Mouse (Mus musculus) forebrain, postnatal 0 days (tissue): ENCODE results near the gene Klhl12. TPM values are rescaled to one million over a fixed set of nuclear protein-coding genes. Genes with fewer than 3 reads are reported as not detected.

Source experiments
- ATAC-seq: fragments of 200-750 bp; cut with Nextera tagmentation; 2 replicates; pipeline ENCODE4 v1.8.0; 2017; ENCODE audit warnings: mild to moderate bottlenecking, moderate library complexity
- DNase-seq: peaks from one replicate; pipeline ENCODE4 v3.0.0-alpha.2; 2015
- H3K27ac ChIP-seq: fragments of 300-500 bp; sonication (generic); 2 replicates; pipeline ENCODE4 v1.5.1; 2014; ENCODE audit warnings: low read depth, mild to moderate bottlenecking, antibody characterized with exemption, low read length, moderate library complexity, mixed read lengths
- H3K27me3 ChIP-seq: fragments of 300-500 bp; sonication (generic); 2 replicates; pipeline ENCODE4 v1.6.1; 2014; ENCODE audit warnings: mild to moderate bottlenecking, low read length, mixed read lengths; ENCODE audit not compliant: insufficient read depth
- H3K36me3 ChIP-seq: fragments of 300-500 bp; sonication (generic); 2 replicates; pipeline ENCODE4 v1.6.1; 2014; ENCODE audit warnings: mild to moderate bottlenecking, moderate library complexity; ENCODE audit not compliant: insufficient read depth
- H3K4me1 ChIP-seq: fragments of 300-500 bp; sonication (generic); 2 replicates; pipeline ENCODE4 v1.6.1; 2014; ENCODE audit warnings: antibody characterized with exemption; ENCODE audit not compliant: insufficient read depth
- H3K4me2 ChIP-seq: fragments of 300-500 bp; sonication (generic); 2 replicates; pipeline ENCODE4 v1.6.1; 2014; ENCODE audit warnings: low read depth, mild to moderate bottlenecking, moderate library complexity
- H3K4me3 ChIP-seq: fragments of 300-500 bp; sonication (generic); 2 replicates; pipeline ENCODE4 v1.5.1; 2014; ENCODE audit warnings: low read depth, low read length, mixed read lengths
- H3K9ac ChIP-seq: fragments of 300-500 bp; sonication (generic); 2 replicates; pipeline ENCODE4 v1.6.1; 2014; ENCODE audit warnings: mild to moderate bottlenecking
- H3K9me3 ChIP-seq: fragments of 300-500 bp; sonication (generic); 2 replicates; pipeline ENCODE4 v1.6.1; 2016; ENCODE audit warnings: low read length
- CTCF ChIP-seq: sonication (generic); IDR thresholded peaks from 2 replicates; pipeline ENCODE4 v1.5.1; 2016; ENCODE audit warnings: antibody characterized with exemption, control low read depth, low read depth
- WGBS: fragments of 180-500 bp; shearing (Covaris S2); extraction: QIAGEN DNeasy Blood & Tissue Kit; methylation state at CpG from one replicate; pipeline ENCODE4 v1.1.7; 2014; 5-methylcytosine and 5-hydroxymethylcytosine counted together
- polyA plus RNA-seq: library from polyadenylated mRNA; unstranded; fragments of >200 nt; fragmentation: Nextera tagmentation; extraction: Ambion mirVana; gene quantifications from 2 replicates; pipeline ENCODE4 v1.2.1, GENCODE M21; 2015
- total RNA-seq: library from RNA; depleted of rRNA; stranded (reverse); fragments of >200 nt; gene quantifications from 2 replicates; pipeline ENCODE4 v1.2.3, GENCODE M21; 2014; rRNA removed

Klhl12 gene
- total and polyA plus RNA-seq, 2 experiments from 2014 or later: 33.6 to 40.0 TPM

DNA sequence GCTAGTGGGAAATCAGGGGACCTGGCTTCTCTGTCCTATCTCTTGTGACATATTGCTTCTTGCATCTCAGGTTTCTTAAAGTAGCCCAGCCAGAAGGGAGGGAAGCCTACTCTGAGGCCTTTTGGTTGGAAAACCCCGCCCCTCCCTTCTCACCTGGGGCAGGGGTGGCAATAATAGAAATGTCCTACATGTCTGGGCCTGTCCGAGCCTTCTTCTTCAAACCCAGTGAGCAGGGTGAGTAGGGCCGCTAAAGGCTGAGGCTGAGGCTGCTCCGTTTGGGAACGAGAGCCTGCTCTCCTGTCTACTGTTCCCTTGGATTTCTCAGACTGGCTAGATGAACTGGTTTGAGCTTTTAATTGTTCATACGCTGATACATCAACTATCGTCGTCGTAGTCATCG, 85.3 kb downstream of the Klhl12 start:
- no peak for TF ChIP-seq CTCF
- no peak overlapping the region for H3K4me2 ChIP-seq
- no peaks in the 10 kb centered on the region for H3K27me3 ChIP-seq
- H3K9ac ChIP-seq: no peak overlapping the region
- no peak for ATAC-seq
- DNase-seq: no peak
- no peak overlapping the region for H3K27ac ChIP-seq
- H3K4me1 ChIP-seq: no peaks in the 10 kb centered on the region
- H3K36me3 ChIP-seq: no peaks in the 10 kb centered on the region
- WGBS: 91% methylated on average over 10 of the region's 10 CpGs
- H3K4me3 ChIP-seq: no peak overlapping the region
- H3K9me3 ChIP-seq: no peaks in the 10 kb centered on the region

Other genes starting within 250 kb of the Klhl12 start
- gene Adora1, start 220.1 kb upstream of the Klhl12 start, total RNA-seq: 38.4 and 41.5 TPM in 2 replicates
- gene Adora1, start 220.1 kb upstream of the Klhl12 start, polyA plus RNA-seq: 29.3 and 37.5 TPM in 2 replicates
- gene Myog, start 165.5 kb upstream of the Klhl12 start, total RNA-seq: 0.08 and 0.29 TPM in 2 replicates
- 0.19 and 0.28 TPM in 2 replicates for gene Myog, start 165.5 kb upstream of the Klhl12 start, polyA plus RNA-seq
- gene Ppfia4, start 122.6 kb upstream of the Klhl12 start, total RNA-seq: 26.9 and 31.9 TPM in 2 replicates
- gene Ppfia4, start 122.6 kb upstream of the Klhl12 start, polyA plus RNA-seq: 12.7 and 17.5 TPM in 2 replicates
- 177 and 184 TPM in 2 replicates for gene Tmem183a, start 93.6 kb upstream of the Klhl12 start, total RNA-seq
- 103 and 123 TPM in 2 replicates for gene Tmem183a, start 93.6 kb upstream of the Klhl12 start, polyA plus RNA-seq
- gene 4933406M09Rik, start 69.6 kb upstream of the Klhl12 start, total RNA-seq: not detected in 2 replicates
- gene 4933406M09Rik, start 69.6 kb upstream of the Klhl12 start, polyA plus RNA-seq: not detected in 2 replicates
- gene Cyb5r1, start 50.0 kb upstream of the Klhl12 start, total RNA-seq: 9.2 and 16.0 TPM in 2 replicates
- 9.5 and 14.5 TPM in 2 replicates for gene Cyb5r1, start 50.0 kb upstream of the Klhl12 start, polyA plus RNA-seq
- 80.0 and 82.0 TPM in 2 replicates for gene Adipor1, start 40.2 kb upstream of the Klhl12 start, total RNA-seq
- gene Adipor1, start 40.2 kb upstream of the Klhl12 start, polyA plus RNA-seq: 62.2 and 68.2 TPM in 2 replicates
- 35.0 and 39.6 TPM in 2 replicates for gene Rabif, start 39.1 kb downstream of the Klhl12 start, total RNA-seq
- gene Rabif, start 39.1 kb downstream of the Klhl12 start, polyA plus RNA-seq: 68.9 and 74.6 TPM in 2 replicates
- gene Mgat4e, start 94.2 kb downstream of the Klhl12 start, total RNA-seq: 0.23 TPM in 1 of 2 replicates, not detected in the other
- not detected in 2 replicates for gene Mgat4e, start 94.2 kb downstream of the Klhl12 start, polyA plus RNA-seq
- gene Kdm5b, start 104.6 kb downstream of the Klhl12 start, total RNA-seq: 75.2 and 84.6 TPM in 2 replicates
- gene Kdm5b, start 104.6 kb downstream of the Klhl12 start, polyA plus RNA-seq: 38.3 and 53.6 TPM in 2 replicates
- gene Syt2, start 191.1 kb downstream of the Klhl12 start, total RNA-seq: 1.1 and 1.3 TPM in 2 replicates
- gene Syt2, start 191.1 kb downstream of the Klhl12 start, polyA plus RNA-seq: 1.2 and 1.6 TPM in 2 replicates